Mouse (Mus musculus) neural tube, embryonic 15.5 days (tissue): Measurements from ENCODE around the gene Phrf1. TPM values are rescaled to one million over a fixed set of nuclear protein-coding genes. Genes with fewer than 3 reads are reported as not detected.

Experiments
- ATAC-seq: fragments of 200-750 bp; cut with Nextera tagmentation; 2 replicates; pipeline ENCODE4 v1.8.0; 2017; ENCODE audit warnings: mild to moderate bottlenecking, moderate TSS enrichment, moderate library complexity; ENCODE audit not compliant: low FRiP score
- H3K27ac ChIP-seq: fragments of 300-500 bp; sonication (generic); replicated peaks from 2 replicates; pipeline ENCODE4 v1.5.1; 2015; ENCODE audit warnings: mild to moderate bottlenecking, inconsistent platforms
- H3K27me3 ChIP-seq: fragments of 300-500 bp; sonication (generic); replicated peaks from 2 replicates; pipeline ENCODE4 v1.6.1; 2015; ENCODE audit warnings: inconsistent platforms
- H3K36me3 ChIP-seq: fragments of 300-500 bp; sonication (generic); 2 replicates; pipeline ENCODE4 v1.6.1; 2015; ENCODE audit warnings: inconsistent platforms
- H3K4me1 ChIP-seq: fragments of 300-500 bp; sonication (generic); 2 replicates; pipeline ENCODE4 v1.6.1; 2015; ENCODE audit warnings: inconsistent platforms
- H3K4me2 ChIP-seq: fragments of 300-500 bp; sonication (generic); 2 replicates; pipeline ENCODE4 v1.6.1; 2015; ENCODE audit warnings: inconsistent platforms, mild to moderate bottlenecking, moderate library complexity
- H3K4me3 ChIP-seq: fragments of 300-500 bp; sonication (generic); replicated peaks from 2 replicates; pipeline ENCODE4 v1.5.1; 2015; ENCODE audit warnings: mild to moderate bottlenecking, inconsistent platforms
- H3K9ac ChIP-seq: fragments of 300-500 bp; sonication (generic); replicated peaks from 2 replicates; pipeline ENCODE4 v1.6.1; 2015; ENCODE audit warnings: mild to moderate bottlenecking, inconsistent platforms
- H3K9me3 ChIP-seq: fragments of 300-500 bp; sonication (generic); replicated peaks from 2 replicates; pipeline ENCODE4 v1.6.1; 2016; ENCODE audit warnings: inconsistent platforms
- WGBS: fragments of 180-500 bp; shearing (Covaris S2); methylation state at CpG from one replicate; pipeline ENCODE4 v1.1.7; 2015; ENCODE audit warnings: mixed read lengths; 5-methylcytosine and 5-hydroxymethylcytosine counted together
- polyA plus RNA-seq: library from polyadenylated mRNA; unstranded; fragments of >200 nt; fragmentation: Nextera tagmentation; extraction: Ambion mirVana; gene quantifications from 2 replicates; pipeline ENCODE4 v1.2.1, GENCODE M21; 2015

Phrf1 gene
- polyA plus RNA-seq, 1 experiment from 2014 or later = 54.9 TPM

DNA sequence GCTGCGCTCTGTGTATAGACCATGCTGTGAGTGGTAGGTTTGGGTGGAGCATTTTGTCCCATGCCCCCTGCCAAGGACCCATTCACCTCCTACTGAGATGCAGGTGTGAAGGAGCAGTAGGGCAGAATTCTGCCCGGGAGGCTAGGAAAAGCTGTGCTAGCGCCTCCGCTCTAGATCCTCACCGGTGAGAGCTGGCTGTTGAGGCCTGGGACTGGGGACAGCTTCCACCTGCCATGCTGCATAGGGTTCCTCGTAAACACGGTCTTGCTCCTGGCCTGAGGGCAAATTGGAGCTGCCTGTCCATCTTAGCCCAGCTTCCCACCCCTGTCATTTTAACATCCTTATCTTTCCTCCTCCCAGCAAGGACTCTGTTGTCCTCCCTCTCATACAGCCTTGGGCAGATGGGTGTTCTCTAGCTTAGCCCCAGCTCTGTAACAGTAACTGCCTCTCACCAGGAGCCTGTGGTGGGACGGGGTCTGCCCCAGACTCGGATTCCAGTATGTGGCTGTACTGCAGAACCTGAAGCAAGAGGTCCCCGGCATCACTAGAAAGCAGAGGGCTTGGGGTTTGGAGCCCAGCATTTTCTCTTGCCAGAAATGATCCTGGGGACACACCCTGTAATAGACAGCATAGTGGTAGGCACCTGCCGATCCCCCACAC is 35.6 kb downstream of the Phrf1 start:
- Histone ChIP-seq H3K9ac (no peak overlapping the region), H3K36me3 (peaks cover 49% of the 10 kb centered on the region), H3K27ac (no peak overlapping the region), H3K9me3 (no peaks in the 10 kb centered on the region), H3K4me2 (no peak overlapping the region), H3K4me1 (peaks cover 15% of the 10 kb centered on the region), H3K4me3 (no peak overlapping the region), H3K27me3 (no peaks in the 10 kb centered on the region)
- no peak for ATAC-seq
- 78% methylated on average over 11 of the region's 11 CpGs for WGBS

DNA sequence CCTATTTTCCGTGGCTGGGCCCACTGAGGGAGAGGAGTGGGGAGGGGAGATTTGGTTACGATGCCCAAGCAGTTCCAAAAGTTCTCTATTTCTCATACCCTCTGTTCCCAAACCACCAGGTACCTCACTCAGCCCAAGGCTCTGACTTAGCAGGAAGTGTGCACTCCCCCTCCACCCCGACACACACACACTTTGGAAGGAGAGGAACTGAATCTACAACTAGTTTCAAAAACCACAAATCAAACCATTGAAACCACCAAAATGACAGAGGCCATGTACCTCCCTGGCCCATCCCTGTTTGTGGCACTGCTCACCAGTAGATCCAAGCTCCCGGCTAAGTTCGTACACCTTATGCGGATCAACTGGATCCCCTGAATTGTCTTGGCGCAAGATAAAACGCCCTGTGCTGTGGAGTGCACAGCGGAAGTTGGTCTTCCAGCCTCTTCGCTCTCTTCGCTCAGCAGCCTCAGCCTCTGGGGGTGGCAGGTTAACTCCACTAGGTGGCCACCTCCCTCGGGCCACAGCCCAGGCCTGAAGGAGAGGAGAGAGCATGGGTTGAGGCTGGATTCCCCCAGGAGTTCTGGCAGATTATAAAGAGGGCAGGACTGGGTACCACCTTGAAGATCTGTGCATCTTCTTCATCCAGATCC is 36.3 kb downstream of the Phrf1 start:
- WGBS = 42% methylated on average over 12 of the region's 12 CpGs
- no peaks in the 10 kb centered on the region for H3K27me3 ChIP-seq
- H3K4me1 ChIP-seq = peaks cover 15% of the 10 kb centered on the region
- H3K36me3 ChIP-seq = peaks cover 41% of the 10 kb centered on the region
- no peak overlapping the region for H3K9ac ChIP-seq
- no peak overlapping the region for H3K27ac ChIP-seq
- no peaks in the 10 kb centered on the region for H3K9me3 ChIP-seq
- no peak overlapping the region for H3K4me3 ChIP-seq
- ATAC-seq = no peak
- peak overlapping the region; percentile 57; the same call in 1 of the 2 replicates for H3K4me2 ChIP-seq

DNA sequence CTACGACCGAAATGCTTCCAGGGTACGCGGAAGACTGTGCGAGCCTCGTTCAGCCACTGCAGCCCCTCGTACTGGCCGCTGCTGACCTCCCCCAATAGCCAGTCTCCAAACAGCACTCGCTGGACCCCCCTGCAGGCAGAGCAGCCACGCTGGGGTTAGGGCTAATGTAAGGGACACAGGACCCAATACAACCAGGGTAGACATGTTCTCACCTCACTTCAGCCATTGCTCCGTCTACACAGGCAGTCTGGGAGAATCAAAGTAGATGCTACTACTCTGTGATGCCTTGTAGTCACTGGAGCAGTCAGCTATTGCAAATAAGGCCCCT is 36.8 kb downstream of the Phrf1 start:
- H3K27me3 ChIP-seq = no peaks in the 10 kb centered on the region
- no peaks in the 10 kb centered on the region for H3K9me3 ChIP-seq
- WGBS = 31% methylated on average over 11 of the region's 11 CpGs
- H3K9ac ChIP-seq = no peak overlapping the region
- H3K4me3 ChIP-seq = peak overlapping the region; percentile 35; the same call in 1 of the 2 replicates
- no peak for ATAC-seq
- no peak overlapping the region for H3K27ac ChIP-seq
- peaks cover 15% of the 10 kb centered on the region for H3K4me1 ChIP-seq
- H3K4me2 ChIP-seq = peak overlapping the region; percentile 57
- peaks cover 36% of the 10 kb centered on the region for H3K36me3 ChIP-seq

DNA sequence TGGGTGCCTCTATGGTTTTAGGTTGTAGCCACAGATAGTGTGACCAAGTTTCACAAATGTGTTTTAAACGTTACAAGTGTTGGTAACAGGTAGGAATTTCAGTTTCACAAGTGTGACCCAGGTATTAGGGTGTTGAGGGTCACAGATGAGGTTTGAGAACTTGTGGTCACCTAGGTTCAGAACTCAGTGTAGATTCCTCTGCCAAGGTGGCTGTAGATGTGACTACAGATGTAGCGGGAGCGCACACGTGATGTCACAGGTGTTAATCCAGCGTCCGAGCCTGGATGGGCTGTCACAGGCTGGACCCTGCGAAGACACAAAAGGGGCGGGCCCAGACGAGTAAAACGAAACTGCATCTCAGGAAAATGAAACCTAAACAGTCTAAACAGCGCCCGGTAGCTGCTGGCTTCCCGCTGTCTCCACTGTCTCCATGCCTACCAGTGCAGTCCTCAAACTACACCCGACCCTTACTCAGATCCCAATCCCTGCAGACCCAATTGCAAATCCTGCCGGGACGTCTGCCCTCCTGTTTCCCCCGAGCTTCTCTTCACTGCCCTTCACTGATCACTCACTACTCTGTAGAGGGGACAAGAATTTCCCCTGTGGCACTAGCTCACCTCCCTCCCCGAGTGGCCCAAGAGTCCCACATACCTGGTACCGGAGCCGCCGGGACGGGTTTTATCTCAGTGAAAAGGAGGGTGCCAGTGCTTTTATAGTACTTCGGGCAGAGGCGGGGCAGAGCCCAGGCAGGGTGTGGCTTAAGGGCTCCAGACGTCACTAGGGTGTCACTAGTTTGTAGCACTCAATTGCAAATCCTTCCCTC is 37.4 kb downstream of the Phrf1 start, which contains the start of gene Irf7:
Gene Irf7, minus strand, starts transcription at position 743 of the 823 bp plus-strand sequence.
- H3K9me3 ChIP-seq = no peaks in the 10 kb centered on the region
- H3K4me2 ChIP-seq = peak within 1 kb of the TSS; percentile 57
- H3K27me3 ChIP-seq = no peaks in the 10 kb centered on the region
- ATAC-seq = peak; percentile 34; the same call in 1 of the 2 replicates
- peaks cover 31% of the 10 kb centered on the region for H3K36me3 ChIP-seq
- H3K4me3 ChIP-seq = peak within 1 kb of the TSS; percentile 35
- WGBS = 14% methylated on average over 25 of the region's 25 CpGs
- peak within 1 kb of the TSS; percentile 11; the same call in 1 of the 2 replicates for H3K9ac ChIP-seq
- H3K27ac ChIP-seq = no peak within 1 kb of the TSS
- H3K4me1 ChIP-seq = peaks cover 15% of the 10 kb centered on the region

DNA sequence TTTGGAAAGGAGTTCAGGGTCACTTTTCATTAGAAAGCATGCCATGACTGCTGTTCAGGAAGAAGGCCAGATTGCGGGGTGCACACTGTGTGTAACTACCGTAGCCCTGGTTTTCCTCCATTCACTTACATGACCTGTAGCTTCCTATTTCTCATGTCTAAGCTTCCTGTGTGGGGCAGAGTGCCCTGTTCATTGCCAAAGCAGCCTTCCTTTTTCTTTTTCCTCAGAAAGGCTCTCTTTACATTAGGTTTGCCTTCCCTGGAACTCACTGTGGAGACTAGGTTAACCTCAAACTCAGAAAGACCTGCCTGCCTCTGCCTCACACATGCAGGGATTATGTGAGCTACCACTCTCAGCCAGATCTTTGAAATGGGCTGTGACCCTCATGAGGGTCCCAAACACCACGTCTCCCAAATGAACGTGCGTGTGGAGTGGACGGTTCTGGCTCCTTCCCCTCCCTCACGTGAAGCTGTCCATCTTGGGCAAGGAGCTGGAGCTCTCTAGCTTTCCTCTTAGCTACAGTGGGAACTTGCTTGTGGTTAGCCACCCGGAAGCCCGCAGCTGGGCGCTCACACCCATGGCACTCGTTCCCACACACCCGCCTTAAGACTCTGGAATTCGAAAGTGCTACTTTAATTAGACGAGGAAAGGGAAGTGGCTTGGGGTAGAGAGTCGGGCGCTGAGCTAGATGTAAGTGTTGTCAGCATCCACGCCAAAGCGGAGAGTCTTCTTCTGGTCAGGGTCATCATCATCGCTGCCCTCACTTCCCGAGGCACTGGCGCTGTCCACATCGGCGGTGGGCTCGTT is 40.1 kb downstream of the Phrf1 start:
- no peak for ATAC-seq
- WGBS = 81% methylated on average over 24 of the region's 24 CpGs
- Histone ChIP-seq H3K36me3 (peaks cover 4% of the 10 kb centered on the region), H3K4me2 (no peak overlapping the region), H3K4me1 (peaks cover 15% of the 10 kb centered on the region), H3K9ac (no peak overlapping the region), H3K9me3 (no peaks in the 10 kb centered on the region), H3K27me3 (no peaks in the 10 kb centered on the region), H3K27ac (no peak overlapping the region), H3K4me3 (no peak overlapping the region)

DNA sequence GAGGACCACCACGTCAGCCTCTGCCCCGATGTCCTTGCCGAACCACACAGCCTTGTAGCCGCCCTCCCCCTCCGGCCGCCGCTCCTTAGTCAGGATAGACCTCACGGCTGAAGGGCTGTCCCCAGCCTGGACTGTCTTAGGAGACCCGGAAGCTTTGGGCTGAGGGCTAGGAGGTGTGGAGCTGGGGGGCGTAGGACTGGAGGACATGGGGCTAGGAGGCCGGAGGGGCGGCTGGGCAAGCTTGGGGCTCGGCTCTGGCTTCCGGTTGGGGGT is 40.6 kb downstream of the Phrf1 start:
- Histone ChIP-seq H3K36me3 (no peaks in the 10 kb centered on the region), H3K9me3 (no peaks in the 10 kb centered on the region), H3K4me3 (no peak overlapping the region), H3K4me1 (peaks cover 15% of the 10 kb centered on the region), H3K27ac (no peak overlapping the region), H3K27me3 (no peaks in the 10 kb centered on the region), H3K4me2 (no peak overlapping the region), H3K9ac (no peak overlapping the region)
- 87% methylated on average over 14 of the region's 14 CpGs for WGBS
- ATAC-seq = no peak

DNA sequence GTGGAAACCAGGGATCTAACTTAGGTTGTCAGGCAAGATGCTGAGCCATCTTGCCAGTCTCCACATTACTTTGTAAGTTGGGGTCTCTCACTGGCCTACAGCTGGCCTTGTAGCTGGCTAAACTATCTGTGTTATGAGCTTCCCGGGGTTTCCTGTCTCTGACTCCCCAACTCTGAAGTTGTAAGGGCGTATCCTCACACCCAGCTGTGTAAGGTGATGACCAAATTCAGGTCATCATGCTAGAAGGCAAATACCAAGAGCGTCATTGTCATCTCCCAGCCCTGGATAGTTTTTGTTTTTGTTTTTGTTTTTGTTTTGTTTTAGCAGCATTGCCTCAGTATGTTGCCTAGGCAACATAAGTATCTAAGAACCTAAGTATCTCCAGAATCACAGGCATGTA is 42.0 kb downstream of the Phrf1 start:
- WGBS = 85% methylated on average over 3 of the region's 3 CpGs

DNA sequence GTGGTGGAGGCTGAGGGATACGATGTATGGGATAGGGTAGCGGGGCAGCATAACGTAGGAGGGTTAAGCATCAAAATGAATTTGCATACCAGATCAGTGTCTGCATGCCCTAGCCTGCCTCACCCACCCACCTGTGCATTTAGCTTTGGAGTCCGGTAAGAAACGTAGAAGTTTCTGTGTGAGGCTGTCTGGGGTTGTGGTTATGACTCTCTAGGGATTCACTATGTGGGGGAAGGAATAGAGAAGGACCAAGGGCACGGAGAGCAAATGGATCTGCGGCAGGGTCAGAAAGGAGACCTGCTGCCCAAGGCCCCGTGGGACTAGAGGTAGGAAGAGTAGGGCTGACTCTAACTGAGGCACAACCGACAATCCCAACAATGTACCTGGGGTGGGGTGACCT is 46.8 kb downstream of the Phrf1 start:
- Histone ChIP-seq H3K36me3 (no peaks in the 10 kb centered on the region), H3K4me2 (no peak overlapping the region), H3K27me3 (peaks cover 9% of the 10 kb centered on the region), H3K9ac (no peak overlapping the region), H3K4me3 (no peak overlapping the region), H3K9me3 (no peaks in the 10 kb centered on the region), H3K4me1 (peaks cover 12% of the 10 kb centered on the region), H3K27ac (no peak overlapping the region)
- no peak for ATAC-seq
- whole genome bisulfite sequencing = 83% methylated on average over 9 of the region's 9 CpGs

More for the DNA sequence above, 42.0 kb downstream of the Phrf1 start:
- Histone ChIP-seq H3K9me3 (no peaks in the 10 kb centered on the region), H3K9ac (no peak overlapping the region), H3K36me3 (no peaks in the 10 kb centered on the region), H3K4me1 (peaks cover 10% of the 10 kb centered on the region), H3K27ac (no peak overlapping the region), H3K27me3 (no peaks in the 10 kb centered on the region), H3K4me2 (no peak overlapping the region), H3K4me3 (no peak overlapping the region)
- ATAC-seq = no peak

DNA sequence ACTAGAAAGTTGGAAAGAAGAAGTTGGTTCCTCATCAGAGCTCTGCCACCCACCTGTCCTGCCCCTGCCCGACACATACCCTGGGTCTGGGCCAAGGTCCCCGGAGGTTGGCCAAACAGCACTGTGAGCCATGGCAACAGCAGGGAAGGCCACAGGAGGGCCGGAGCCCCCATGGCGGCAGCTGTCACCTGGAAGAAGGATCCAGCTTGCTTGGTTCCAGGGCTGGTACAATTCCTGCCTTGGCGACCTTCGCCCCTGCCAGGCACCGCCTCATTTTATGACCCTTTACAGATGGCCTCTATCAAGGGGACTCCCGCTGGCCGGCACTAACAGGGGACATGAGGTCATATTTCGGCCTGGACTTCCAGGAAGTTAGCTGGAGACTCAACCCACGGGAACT is 48.0 kb downstream of the Phrf1 start, which contains the start of gene Cdhr5:
Gene Cdhr5, minus strand, starts transcription at position 241 of the 400 bp plus-strand sequence.
- no peaks in the 10 kb centered on the region for H3K9me3 ChIP-seq
- H3K4me1 ChIP-seq = peaks cover 12% of the 10 kb centered on the region
- H3K9ac ChIP-seq = no peak within 1 kb of the TSS
- ATAC-seq = no peak
- peaks cover 12% of the 10 kb centered on the region for H3K27me3 ChIP-seq
- no peak within 1 kb of the TSS for H3K4me2 ChIP-seq
- H3K36me3 ChIP-seq = no peaks in the 10 kb centered on the region
- H3K4me3 ChIP-seq = no peak within 1 kb of the TSS
- H3K27ac ChIP-seq = no peak within 1 kb of the TSS
- WGBS = 30% methylated on average over 11 of the region's 11 CpGs

DNA sequence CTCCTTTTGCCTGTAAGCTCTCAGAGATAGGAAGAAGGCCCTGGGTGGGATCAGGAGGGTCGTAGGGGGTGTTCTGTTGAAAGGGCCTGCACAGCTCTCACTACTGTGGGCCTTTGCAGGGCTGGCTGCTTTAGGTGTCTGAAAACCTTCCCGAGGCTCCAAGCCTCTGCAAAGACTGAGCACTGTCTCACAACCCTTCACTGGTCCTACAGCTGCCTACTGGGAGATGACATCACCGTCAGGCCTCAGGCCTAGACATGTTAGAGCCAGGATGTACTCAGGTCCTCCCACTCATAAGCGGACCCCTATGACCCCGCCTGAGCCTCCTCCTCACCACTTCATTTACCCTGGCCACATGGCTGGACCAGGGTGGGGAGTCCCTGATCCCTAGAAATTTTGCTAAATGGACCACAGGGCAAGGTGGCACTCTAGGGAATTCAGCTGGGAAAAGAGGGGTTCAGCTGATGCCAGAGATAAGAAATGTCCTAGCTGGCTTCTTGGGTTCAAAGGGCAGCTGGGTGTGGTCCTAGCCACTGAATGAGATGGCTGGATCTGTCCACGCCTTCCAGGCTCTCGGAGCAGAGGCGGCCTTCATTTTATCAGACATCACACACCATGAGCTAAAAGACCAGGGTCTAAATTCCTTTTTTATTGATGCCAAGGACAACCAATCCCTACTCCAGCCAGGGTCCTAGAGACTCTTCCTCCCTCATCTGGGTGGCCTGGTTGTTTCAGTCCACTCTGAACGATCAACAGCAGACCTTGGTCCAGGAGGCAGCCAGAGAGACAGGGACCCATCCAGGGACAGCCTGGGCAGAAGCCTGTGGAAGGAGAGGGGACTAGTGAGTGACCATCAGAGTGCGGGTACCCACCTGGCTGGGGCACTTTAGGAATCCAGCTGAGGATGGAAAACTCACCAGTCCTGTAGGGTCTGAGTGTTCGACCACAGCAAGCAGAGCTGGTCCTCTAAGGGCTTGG is 49.4 kb downstream of the Phrf1 start:
- no peak overlapping the region for H3K27ac ChIP-seq
- H3K4me3 ChIP-seq = peak overlapping the region; percentile 50; the same call in 1 of the 2 replicates
- H3K4me2 ChIP-seq = peak overlapping the region; percentile 98
- WGBS = 84% methylated on average over 11 of the region's 11 CpGs
- H3K9ac ChIP-seq = no peak overlapping the region
- peaks cover 12% of the 10 kb centered on the region for H3K4me1 ChIP-seq
- no peak for ATAC-seq
- H3K27me3 ChIP-seq = peaks cover 12% of the 10 kb centered on the region
- no peaks in the 10 kb centered on the region for H3K36me3 ChIP-seq
- H3K9me3 ChIP-seq = no peaks in the 10 kb centered on the region
